Mouse (Mus musculus): ENCODE data around the gene S100a7a. TPM values are rescaled to one million over a fixed set of nuclear protein-coding genes. Genes with fewer than 3 reads are reported as not detected.

S100a7a gene
- total and polyA plus RNA-seq, 3 experiments = not detected

GRCm38 (mm10) chr3:90648981-90649380 lies 4.8 kb upstream of the S100a7a start:
- no peak for DNase-seq (ENCODE audit: low read depth, low spot score)
- TF ChIP-seq TCF12 (IDR thresholded peaks at IDR 0.05; ENCODE audit: low read depth, low read length) = no peak
- no peak for TF ChIP-seq MAZ (IDR thresholded peaks at IDR 0.05; ENCODE audit: low read depth, low read length)
- TF ChIP-seq MEF2A (IDR thresholded peaks at IDR 0.05; ENCODE audit: extremely low read depth, insufficient replicate concordance, low read depth, low read length, poor library complexity, severe bottlenecking) = no peak
- TF ChIP-seq SMC3 (IDR thresholded peaks at IDR 0.05; ENCODE audit: low read depth, low read length) = no peak
- TF ChIP-seq EP300 (IDR thresholded peaks at IDR 0.05; ENCODE audit: low read depth in 1 of 2, low read length in 2 of 2) = no peak
- no peak for TF ChIP-seq BHLHE40 (IDR thresholded peaks at IDR 0.05; ENCODE audit: borderline replicate concordance, low read depth, low read length)
- TF ChIP-seq ZMIZ1 (IDR thresholded peaks at IDR 0.05; ENCODE audit: low read depth, low read length) = no peak
- TF ChIP-seq CHD2 (IDR thresholded peaks at IDR 0.05; ENCODE audit: low read length) = no peak
- no peak for TF ChIP-seq HCFC1 (IDR thresholded peaks at IDR 0.05; ENCODE audit: low read depth, low read length)
- TF ChIP-seq UBTF (IDR thresholded peaks at IDR 0.05; ENCODE audit: borderline replicate concordance, insufficient read depth, low read depth, low read length) = no peak
- TF ChIP-seq MYC (IDR thresholded peaks at IDR 0.05; ENCODE audit: low read depth, low read length) = no peak
- no peak for TF ChIP-seq RAD21 (IDR thresholded peaks at IDR 0.05; ENCODE audit: low read depth, low read length)
- TF ChIP-seq USF2 (IDR thresholded peaks at IDR 0.05; ENCODE audit: borderline replicate concordance in 1 of 2, insufficient read depth in 1 of 2, low read depth in 1 of 2, low read length in 2 of 2) = no peak
- Histone ChIP-seq H3K9me3 (replicated peaks; ENCODE audit: insufficient read depth, low read length) (no peaks in the 10 kb centered on the region), H3K27me3 (ENCODE audit: control insufficient read depth in 1 of 2, insufficient read depth in 2 of 2, low read length in 2 of 2) (peaks cover 0 to 3% of the 10 kb centered on the region in 2 experiments; a peak in 2 of 4 replicates), H3K9ac (ENCODE audit: control insufficient read depth, low read depth, low read length, poor library complexity, severe bottlenecking) (no peak overlapping the region), H3K4me3 (ENCODE audit: control insufficient read depth in 1 of 2, insufficient read depth in 1 of 2, low read depth in 2 of 2, low read length in 2 of 2) (no peak overlapping the region), H3K27ac (ENCODE audit: control insufficient read depth, low read depth, low read length) (no peak overlapping the region), H3K79me2 (ENCODE audit: control insufficient read depth, insufficient read depth, low read length, poor library complexity) (no peaks in the 10 kb centered on the region), H3K4me1 (ENCODE audit: control insufficient read depth in 1 of 2, insufficient read depth in 2 of 2, low read length in 2 of 2) (no peaks in the 10 kb centered on the region), H3K36me3 (ENCODE audit: control insufficient read depth in 1 of 2, insufficient read depth in 2 of 2, low read length in 2 of 2) (no peaks in the 10 kb centered on the region)

- no peak overlapping the region for H3K9ac ChIP-seq (ENCODE audit: control insufficient read depth, low read depth, low read length, poor library complexity, severe bottlenecking)
- H3K9me3 ChIP-seq (replicated peaks; ENCODE audit: insufficient read depth, low read length) = no peaks in the 10 kb centered on the region
- no peak for DNase-seq (ENCODE audit: low read depth, low spot score)
- H3K27ac ChIP-seq (ENCODE audit: control insufficient read depth, low read depth, low read length) = no peak overlapping the region
- no peaks in the 10 kb centered on the region for H3K36me3 ChIP-seq (ENCODE audit: control insufficient read depth in 1 of 2, insufficient read depth in 2 of 2, low read length in 2 of 2)
- H3K4me1 ChIP-seq (ENCODE audit: control insufficient read depth in 1 of 2, insufficient read depth in 2 of 2, low read length in 2 of 2) = no peaks in the 10 kb centered on the region
- no peak overlapping the region for H3K4me3 ChIP-seq (ENCODE audit: control insufficient read depth in 1 of 2, insufficient read depth in 1 of 2, low read depth in 2 of 2, low read length in 2 of 2)
- H3K79me2 ChIP-seq (ENCODE audit: control insufficient read depth, insufficient read depth, low read length, poor library complexity) = no peaks in the 10 kb centered on the region
- TF ChIP-seq SMC3 (IDR thresholded peaks at IDR 0.05; ENCODE audit: low read depth, low read length) (no peak), CHD2 (IDR thresholded peaks at IDR 0.05; ENCODE audit: low read length) (no peak), TAL1 (IDR thresholded peaks at IDR 0.05; ENCODE audit: low read length) (no peak), MEF2A (IDR thresholded peaks at IDR 0.05; ENCODE audit: extremely low read depth, insufficient replicate concordance, low read depth, low read length, poor library complexity, severe bottlenecking) (no peak), MAX (IDR thresholded peaks at IDR 0.05; ENCODE audit: low read length) (no peak), GATA1 (IDR thresholded peaks at IDR 0.05; ENCODE audit: low read depth, low read length) (no peak), POLR2AphosphoS2 (IDR thresholded peaks at IDR 0.05; ENCODE audit: low read length) (no peak), POLR2A (IDR thresholded peaks at IDR 0.05; ENCODE audit: control insufficient read depth in 1 of 2, insufficient read depth in 1 of 2, low read depth in 1 of 2, low read length in 2 of 2, poor library complexity in 1 of 2) (no peak), RAD21 (IDR thresholded peaks at IDR 0.05; ENCODE audit: low read depth, low read length) (no peak), MYC (IDR thresholded peaks at IDR 0.05; ENCODE audit: low read depth, low read length) (no peak), GABPA (IDR thresholded peaks at IDR 0.05; ENCODE audit: low read depth, low read length) (no peak), ZKSCAN1 (IDR thresholded peaks at IDR 0.05; ENCODE audit: low read depth, low read length) (no peak), ETS1 (IDR thresholded peaks at IDR 0.05; ENCODE audit: low read depth, low read length) (no peak), ZNF384 (IDR thresholded peaks at IDR 0.05; ENCODE audit: low read depth, low read length) (no peak), NELFE (IDR thresholded peaks at IDR 0.05; ENCODE audit: low read depth, low read length) (no peak), ZC3H11A (IDR thresholded peaks at IDR 0.05; ENCODE audit: low read depth, low read length) (no peak), USF2 (IDR thresholded peaks at IDR 0.05; ENCODE audit: borderline replicate concordance in 1 of 2, insufficient read depth in 1 of 2, low read depth in 1 of 2, low read length in 2 of 2) (no peak), RCOR1 (IDR thresholded peaks at IDR 0.05; ENCODE audit: low read depth, low read length) (no peak)
- peaks cover 0 to 3% of the 10 kb centered on the region in 2 experiments; a peak in 2 of 4 replicates for H3K27me3 ChIP-seq (ENCODE audit: control insufficient read depth in 1 of 2, insufficient read depth in 2 of 2, low read length in 2 of 2)
These were observed 4.0 kb upstream of the S100a7a start for GRCm38 (mm10) chr3:90649832-90650231.

All from MEL (cell line).